Mouse (Mus musculus) C2C12 (cell line): ENCODE data around the gene Cd38.

ENCODE experiments used
- CEBPB ChIP-seq: IDR thresholded peaks from one replicate; pipeline ENCODE4 v1.6.1; 2011; ENCODE audit warnings: low read depth, mild to moderate bottlenecking, control low read depth, moderate library complexity
- CTCF ChIP-seq: IDR thresholded peaks from one replicate; pipeline ENCODE4 v1.5.1; 2011; ENCODE audit not compliant: control insufficient read depth, insufficient read depth, insufficient read length
- FOSL1 ChIP-seq: IDR thresholded peaks from one replicate; pipeline ENCODE4 v1.8.0; 2011; ENCODE audit warnings: mild to moderate bottlenecking, low read length; ENCODE audit not compliant: poor library complexity, insufficient read depth, severe bottlenecking
- MAX ChIP-seq: IDR thresholded peaks from one replicate; pipeline ENCODE4 v1.6.1; 2011; ENCODE audit warnings: mild to moderate bottlenecking, control low read depth
- MYOG ChIP-seq: IDR thresholded peaks from one replicate; pipeline ENCODE4 v1.6.1; 2011; ENCODE audit not compliant: control insufficient read depth, insufficient read length; ENCODE audit errors: extremely low read depth
- USF1 ChIP-seq: IDR thresholded peaks from one replicate; pipeline ENCODE4 v1.6.1; 2011; ENCODE audit warnings: low read depth, mild to moderate bottlenecking, control low read depth, moderate library complexity

GRCm38 (mm10) chr5:43892386-43892785 lies 24.0 kb downstream of the Cd38 start:
- TF ChIP-seq MAX (no peak), USF1 (no peak), CTCF (no peak), CEBPB (no peak), FOSL1 (no peak), MYOG (no peak)
